Mouse (Mus musculus) embryo, embryonic 11.5 days (tissue): ENCODE results near the gene Ldhal6b.

Experiments used
- DNase-seq: peaks from one replicate; pipeline ENCODE4 v3.0.0-alpha.2; 2012; ENCODE audit warnings: low read depth, low spot score

Ldhal6b gene

DNA sequence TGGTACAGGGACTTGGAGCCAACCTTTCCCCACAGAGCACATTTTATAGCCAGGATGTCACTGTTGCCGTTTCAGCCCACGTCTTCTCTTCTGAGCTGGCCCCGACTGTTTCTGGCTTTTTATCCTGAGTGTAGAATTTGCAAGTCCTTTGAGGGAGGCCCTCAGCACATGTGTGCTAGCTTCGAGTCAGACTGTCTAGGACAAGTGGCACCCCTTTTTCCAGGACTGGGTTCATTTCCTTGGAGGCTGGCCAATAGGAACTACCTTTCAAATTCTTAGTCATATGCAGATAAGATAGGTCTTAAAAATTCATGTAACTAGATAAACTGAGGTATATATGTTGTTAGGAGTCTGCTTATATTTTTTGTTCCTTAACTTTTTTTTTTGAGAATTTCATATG, 8.2 kb downstream of the Ldhal6b start:
- no peak for DNase-seq

DNA sequence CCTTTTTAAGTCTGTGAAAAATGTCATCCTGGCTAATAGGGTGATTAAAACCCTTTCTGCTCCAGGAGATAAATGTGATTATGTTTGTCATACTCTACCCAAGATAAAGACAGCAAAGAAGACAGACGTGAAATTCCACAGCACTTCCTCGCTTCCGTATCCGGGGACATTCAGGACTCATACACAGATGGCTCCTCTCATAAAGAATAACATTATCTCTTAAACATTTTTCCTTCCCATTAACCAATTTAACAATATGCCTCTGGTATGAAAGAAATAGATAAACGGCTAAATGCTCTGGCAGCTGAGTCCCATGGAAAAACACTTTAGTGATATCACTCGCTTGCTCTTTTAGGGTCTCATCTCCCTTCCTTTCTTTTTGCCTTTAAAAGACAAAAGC, 11.5 kb downstream of the Ldhal6b start:
- DNase-seq = no peak

DNA sequence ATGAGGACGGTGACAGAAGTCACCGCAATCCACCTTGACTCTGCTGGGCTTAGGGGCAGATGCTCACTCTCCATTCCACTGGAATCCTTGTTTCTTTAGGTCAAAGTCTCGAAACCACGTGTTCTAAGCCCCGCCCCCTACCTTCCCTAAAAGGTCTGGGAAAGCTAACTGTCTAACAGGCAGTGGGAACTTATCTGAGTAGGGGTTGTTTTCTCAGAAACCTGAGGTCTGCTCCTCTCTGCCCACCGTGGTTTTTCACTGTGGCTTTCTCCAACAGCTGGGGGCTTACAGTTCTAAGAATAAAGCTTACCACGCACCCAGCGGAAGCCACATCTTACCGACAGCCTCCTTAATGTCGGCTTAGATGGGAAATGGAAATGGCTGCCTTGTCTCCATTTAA, 12.0 kb downstream of the Ldhal6b start:
- DNase-seq = no peak

DNA sequence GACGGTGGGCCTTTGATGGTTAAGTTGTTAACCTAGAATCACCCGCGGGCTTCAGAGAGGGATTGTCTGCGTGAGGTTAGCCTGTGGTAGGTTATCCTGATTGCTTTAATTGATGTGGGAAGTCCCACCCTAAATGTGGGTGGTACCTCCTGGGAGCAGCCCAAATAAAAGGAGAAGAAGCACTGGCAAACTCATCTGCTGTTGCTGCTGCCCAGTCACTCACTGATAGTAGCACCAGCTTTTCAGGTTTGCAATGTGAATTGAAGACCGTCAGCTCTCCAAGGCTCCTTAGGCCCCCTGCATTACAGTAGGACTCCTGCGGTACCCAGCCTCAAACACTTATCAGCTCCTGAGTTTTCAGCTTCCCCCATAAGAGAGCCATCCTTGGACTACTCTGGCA, 14.7 kb downstream of the Ldhal6b start:
- DNase-seq = no peak

DNA sequence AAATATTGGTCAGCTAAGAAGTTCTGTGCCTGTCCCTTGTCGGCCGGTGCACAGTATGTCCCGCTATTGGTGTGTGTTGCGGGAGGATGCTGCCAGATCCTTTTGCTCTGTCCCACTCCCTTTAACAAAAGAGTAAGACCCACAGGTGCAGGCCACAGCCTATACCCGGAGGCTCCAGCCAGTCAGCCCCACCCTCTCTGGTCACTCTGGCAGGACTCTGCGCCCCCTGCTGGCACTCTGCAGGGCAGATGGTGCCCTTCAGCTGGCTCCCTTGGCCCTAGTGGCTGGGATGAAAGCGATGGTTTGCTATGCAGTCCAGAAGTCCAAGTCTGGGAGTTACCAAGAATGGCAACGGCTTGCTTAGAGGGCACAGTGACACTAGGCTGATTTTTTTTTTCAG, 15.9 kb downstream of the Ldhal6b start:
- DNase-seq = peak; percentile 44

DNA sequence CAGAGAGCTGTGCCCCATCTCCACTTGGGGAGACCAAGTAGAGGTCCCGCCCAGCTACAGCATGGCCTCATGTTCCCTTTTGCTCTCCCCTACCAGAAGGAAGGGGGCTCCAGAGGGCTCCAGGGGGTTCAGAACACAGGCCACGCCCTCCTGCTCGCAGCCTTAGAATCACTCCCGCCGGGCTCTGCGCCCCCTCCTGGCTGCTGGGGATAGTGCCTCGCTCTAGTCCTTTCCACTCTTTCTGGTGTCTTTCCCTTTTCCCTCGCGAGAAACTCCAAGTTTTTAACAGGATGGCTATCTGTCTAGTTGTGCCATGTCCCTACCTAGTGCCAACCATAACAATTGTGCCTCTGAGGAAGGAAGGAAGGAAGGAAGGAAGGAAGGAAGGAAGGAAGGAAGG, 16.5 kb downstream of the Ldhal6b start:
- peak; percentile 35 for DNase-seq

DNA sequence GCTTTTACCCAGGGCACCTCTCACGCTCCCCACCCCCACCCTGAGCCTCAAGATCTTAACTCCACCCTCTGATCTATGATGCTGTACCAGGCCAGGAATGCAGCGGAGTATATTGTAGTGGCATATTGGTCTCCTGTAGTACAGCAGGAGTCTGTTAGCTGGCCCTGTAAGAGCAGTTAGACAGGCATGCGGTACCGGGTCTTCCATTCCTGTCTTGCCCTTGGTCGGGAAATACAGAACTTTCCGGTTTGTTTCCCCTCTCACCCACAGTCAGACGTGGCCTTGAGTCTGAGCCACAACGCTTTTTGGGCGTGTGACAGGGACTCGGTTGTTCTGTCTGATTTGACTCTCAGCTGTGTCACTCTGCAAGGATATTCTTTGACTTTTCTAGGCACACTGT, 17.3 kb downstream of the Ldhal6b start:
- no peak for DNase-seq

DNA sequence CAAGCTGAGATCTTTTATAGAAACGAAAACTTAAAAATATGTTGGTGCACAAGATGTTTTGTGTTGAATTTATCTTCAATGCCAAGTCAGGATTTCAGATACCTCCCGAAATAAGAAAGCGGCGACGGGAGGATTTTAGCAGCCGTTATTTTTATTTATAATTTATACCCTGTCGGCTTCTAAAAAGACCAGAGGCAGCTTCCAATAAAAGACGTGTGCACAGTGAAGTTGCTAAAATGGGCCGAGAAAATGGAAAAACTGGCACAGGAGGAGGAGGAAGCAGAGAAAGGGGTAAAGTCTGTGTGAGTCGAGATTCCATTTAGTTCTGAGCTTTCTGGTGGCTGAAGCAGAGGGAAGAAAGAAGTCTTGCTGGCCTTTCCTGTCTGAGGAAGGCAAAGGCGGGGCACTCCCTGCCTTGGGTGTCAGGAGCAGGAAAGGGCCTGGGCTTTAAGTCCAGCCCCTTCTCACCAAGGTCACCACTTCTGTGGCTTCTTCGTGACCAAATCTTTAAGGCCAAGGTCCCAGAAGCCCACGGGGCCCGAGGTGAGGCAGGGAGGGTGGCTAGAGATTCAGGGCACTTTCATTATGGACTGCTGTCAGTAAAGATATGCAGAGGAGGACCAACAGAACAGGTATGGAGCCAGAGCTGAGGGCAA, 18.0 kb downstream of the Ldhal6b start:
- DNase-seq = no peak

DNA sequence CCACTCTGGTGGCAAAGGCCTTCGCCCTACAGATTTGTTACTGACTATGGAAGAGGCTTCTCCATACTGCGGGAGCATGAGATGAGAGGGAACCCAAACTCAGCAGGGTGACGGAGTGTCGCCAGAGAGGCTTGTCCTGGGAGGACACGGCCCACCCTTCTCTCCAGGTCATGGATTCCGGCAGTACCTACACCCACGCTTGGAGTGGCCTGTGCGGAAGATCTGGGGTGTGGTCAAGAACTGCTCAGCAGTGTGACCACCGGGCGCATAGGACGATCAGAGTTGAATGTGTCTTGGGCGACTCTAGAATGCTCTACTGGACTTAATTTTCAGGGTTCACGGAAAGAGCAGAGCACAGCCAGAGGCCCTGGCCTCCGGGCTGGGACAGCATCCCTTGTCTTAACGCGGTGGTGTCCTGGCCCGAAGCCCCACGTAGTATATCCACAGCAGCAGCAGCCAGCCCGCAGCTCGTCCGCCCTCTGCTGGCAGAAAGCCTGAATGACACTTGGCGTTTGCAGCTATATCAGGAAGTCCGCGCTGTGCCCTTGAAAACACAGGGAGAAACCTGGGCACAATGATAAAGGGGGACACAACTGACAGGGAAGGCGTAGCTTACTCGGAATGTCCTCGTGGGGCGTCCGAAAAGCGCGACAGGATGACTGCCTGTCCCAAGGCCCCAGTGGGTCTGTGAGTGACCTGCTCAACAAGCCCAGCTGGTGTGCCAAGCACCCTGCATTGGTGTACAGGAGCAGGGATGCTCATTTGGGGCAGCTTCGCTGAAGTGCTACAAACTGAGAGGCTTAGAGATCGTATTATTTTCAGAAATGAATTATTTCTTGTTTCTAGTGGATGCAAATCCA, 21.2 kb downstream of the Ldhal6b start:
- DNase-seq = peak; percentile 79

DNA sequence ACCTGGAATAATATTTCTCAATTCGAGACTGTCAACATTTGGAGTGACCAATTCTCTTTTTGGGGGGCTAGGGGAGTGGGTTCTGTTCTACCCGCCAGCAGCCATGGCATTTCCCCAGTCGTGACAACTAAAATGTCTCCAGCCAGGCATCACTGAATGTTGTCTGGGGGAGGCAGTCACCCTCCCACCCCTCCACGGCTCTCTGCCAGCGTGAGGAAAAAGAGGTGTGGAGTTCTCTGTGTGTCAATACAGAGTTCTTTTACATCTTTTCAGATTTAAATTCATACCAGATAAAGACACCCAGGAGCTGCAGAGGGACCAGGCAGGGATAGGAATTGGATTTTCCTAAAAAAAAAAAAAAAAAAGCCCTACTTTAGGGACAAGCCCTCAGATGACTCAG, 22.4 kb downstream of the Ldhal6b start:
- DNase-seq = no peak

DNA sequence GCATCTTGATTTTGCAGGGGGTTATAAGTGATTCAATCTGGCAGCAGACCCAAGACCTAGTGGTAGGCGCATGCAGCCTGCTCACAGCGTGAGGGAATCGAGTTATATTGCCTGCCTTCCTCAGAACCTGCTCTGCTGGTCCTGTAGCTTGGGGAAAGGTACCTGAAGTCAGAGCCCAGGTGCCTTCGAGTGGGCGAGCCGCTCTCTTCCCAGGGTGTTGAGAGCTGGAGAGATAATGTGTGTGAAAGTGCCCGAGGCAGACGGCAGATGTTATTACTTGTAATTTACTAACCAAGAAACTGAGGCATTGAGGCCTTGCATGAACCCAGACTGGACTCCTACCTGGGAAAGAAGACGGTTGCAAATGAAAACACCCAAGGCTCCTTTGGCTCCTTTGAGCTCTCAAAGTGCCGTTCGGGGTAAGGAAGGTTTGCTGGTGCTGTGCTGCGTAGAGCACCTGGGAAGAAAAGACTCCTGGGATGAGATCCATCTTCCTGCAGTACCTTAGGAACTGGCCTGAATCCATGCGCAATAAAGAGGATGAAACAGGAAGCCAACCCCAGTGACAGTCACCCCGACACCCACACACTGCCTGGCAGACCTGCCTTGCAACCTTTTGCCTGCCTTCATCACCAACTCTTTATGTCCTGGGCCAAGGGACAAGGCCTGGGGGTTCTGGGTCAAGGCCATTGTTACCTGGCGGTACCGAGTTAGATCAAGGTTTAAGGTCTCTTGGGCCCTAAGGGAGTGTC, 22.9 kb downstream of the Ldhal6b start:
- no peak for DNase-seq

DNA sequence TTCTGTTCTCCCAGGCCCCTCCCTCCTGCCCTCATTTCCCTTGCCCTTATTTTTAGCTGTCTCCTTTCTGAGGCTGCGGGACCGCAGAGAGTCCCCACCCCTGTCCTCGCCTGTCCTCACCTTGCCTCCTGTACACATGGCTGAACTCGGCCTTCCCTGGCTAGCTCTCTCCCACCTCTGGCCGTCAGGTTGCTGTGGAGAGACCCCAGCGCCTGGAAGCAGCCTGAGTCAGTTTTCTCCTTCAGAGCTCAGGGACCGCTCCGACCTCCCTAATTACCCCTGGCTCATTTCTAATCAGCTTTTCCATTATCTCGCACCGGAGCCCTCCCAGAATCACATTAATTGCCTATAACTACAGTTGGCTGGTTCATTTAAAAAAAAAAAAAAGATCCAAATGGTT, 27.9 kb downstream of the Ldhal6b start:
- no peak for DNase-seq

DNA sequence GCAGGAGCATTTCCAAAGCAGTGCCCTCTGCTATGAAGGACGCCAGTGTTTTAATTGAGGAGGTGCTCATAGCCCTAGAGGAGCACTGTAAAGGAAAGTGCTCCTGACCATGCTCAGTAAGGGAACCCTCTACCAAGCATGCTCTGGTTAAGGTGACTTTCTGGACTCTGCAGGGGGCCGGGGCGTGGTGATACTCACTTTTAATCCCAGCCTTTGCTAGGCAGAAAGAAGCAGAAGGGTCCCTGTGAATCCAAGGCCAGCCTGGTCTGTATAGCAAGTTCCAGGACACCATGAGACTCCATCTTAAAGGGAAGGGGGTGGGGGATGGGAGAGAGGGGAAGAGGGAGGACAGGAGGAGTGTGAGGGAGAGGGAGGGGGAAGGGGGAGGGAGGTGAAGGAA, 30.2 kb downstream of the Ldhal6b start:
- DNase-seq = no peak

DNA sequence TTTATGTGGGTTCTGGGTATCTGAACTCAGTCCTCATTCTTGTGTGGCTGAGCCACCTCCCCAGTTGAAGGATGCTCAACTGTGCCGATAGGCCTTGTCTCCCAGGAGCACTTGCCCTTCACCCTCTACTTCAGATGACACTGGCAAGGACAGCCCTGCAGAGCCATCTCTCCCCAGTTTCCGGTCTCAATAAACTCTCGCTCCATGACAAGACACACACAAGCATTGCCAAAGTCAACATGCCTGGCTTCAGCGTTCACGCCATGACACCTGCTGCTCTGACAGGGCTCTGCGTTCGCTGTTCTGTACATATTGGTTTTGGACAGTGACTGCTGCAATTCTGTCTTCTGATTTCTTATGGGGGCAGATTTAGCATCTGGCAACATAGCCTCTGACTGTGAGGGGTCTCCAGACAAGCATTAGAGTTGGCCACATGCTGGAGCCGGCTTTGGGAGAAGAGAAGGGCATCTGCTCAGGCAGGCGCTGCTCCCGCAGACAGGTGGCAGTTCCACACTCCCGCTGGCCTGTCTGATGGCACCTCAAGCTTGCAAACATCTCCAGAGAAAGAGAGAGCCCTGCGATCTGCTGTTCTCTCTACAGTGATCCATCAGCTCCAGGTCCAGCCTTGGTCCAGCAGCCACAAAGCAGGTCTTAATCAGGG, 31.6 kb downstream of the Ldhal6b start:
- DNase-seq = no peak

DNA sequence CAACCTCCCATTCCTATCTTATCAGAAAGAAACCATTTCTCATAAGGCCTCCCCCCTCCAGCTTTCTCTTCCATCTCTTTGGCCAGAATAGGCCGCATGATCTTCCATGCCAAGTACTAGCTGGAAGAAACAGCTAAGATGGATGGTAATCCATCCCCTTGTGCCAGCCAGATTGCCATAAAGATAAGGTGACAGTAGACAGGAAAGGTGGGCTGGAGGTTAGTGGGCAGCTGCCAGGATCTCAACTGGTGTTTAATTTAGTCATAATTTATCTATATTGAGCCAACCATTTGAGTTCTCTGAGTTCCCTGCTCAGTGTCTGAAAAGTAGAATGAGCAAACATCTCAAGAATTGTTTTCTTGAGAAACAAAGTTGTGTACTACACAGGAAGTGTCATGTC, 32.9 kb downstream of the Ldhal6b start:
- DNase-seq = no peak

DNA sequence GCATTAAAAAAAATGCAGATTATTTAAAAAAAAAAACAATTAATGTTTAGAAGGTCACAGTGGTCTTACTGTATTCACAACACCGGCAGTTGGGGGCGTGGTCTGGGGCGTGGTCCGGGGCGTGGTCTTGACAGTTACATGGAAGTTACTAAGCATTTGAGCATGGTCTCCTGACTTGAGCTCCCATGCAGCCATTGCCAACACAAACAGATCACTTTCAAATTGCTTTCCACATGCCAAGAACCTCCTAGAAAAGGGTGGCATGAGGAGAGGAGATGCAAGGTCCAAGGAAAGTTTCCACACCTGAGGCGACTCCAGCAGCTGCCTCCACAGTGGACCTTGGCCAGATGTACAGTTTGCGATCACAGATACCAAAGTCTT, 40.6 kb downstream of the Ldhal6b start:
- no peak for DNase-seq

DNA sequence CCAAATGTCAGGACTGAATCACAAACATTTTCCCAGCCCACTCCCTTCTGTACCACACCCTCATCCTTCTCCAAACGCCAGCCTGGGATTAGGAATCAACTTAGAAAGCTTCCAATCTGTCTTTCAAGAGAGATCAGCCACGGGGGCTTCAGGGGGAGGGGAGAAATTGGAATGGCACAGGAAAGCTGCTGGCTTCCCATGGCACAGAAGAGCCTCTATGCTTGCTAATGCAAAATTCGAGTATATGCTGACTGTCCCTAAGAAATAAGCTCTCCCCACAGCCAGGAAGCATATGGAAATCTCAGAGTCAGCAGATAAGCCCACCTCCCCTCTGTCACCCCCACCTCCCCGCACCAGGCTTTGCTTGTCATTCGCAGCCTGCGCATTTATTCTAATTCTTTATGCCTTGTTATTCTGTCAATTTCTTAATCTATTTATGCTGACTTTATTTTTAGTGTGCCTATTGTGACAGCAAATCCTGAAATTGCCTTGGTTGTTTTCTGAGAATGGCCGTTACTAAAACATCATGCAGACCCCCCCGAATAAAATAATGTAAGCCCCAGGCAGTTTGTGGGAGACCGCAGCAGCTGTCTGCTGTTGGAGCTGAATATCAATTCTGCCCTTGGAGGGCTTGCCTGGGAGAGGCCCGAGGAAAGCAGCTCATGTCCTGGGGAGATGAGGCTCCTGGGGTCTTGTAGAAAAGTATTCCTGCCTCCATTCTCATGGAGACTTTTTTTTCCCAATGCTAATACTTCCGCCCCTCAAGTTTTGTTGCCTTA, 41.2 kb downstream of the Ldhal6b start:
- no peak for DNase-seq

DNA sequence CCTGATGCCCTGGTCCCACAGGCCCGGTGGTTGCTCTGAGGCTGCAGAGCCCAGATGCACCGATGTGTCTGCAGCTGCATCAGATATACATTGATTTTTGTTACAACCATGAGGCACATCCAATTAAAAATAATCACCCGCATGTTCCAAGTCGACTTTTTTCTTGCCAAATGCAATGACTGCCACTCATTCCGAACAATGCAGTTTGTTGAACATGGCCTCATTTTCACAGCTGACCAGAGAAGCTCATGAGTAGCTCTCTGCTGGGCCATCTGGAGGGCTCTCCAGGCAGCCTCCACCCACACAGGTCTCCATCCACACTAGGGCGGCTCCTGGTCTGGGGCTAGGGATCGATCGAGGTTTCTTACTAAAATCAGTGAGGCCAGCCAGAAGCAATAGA, 45.6 kb downstream of the Ldhal6b start:
- DNase-seq = no peak

DNA sequence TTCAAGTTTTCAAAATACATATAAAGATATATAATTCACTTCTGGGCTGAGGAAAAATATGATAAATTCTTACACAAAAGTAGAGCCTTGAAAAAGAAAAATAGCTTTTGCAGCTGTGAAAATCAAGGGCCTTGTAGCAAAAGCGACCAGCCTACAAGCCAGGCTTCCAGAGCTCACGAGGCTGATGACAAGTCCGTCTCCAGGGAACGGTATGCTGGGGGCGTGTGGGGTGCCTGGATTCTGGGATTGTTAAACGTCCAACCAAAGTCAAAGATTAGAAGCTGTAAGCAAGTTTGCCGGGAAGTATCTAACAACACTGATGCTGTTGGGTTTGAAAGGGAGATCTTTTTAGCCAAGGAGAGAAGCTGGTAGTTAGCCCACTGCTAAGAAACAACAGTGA, 47.0 kb downstream of the Ldhal6b start:
- DNase-seq = no peak

DNA sequence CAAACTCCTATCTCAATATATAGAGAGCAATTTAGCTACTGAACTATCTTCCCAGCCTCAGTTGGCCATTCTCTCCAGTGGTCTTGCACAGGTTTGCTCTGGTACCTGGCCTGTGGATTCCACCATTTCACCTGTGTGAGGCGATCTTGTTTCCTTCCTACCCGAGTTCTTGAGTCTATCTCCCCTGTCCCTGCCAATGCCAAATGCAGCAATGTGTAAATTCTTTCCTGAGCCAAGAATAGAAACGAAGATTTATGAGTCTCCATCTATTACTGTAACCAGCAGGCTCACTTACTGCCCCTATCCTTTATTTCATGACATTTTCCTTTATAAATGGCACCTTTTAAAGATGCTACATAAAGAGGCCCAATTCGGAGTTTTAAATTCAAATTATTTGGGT, 47.5 kb downstream of the Ldhal6b start:
- no peak for DNase-seq
